Mouse (Mus musculus) natural killer cell, adult 2 months (primary cell): ENCODE data around the gene Olfr524.
A peak's percentile ranks its signal among the peaks of the same experiment; 100 is the strongest.

ENCODE experiments used
- DNase-seq, 2 experiments: peaks; one replicate each; pipeline ENCODE4 v3.0.0; 2022; ENCODE audit warnings: low spot score in 2 of 2

Olfr524 gene

GRCm38 (mm10) chr7:140205864-140206263, at the start of gene Olfr524:
Olfr524 (minus strand) TSS chr7:140205964.
- no peak for DNase-seq

- no peak for DNase-seq
Measured at GRCm38 (mm10) chr7:140253780-140254299, 48.1 kb upstream of the Olfr524 start.

DNA sequence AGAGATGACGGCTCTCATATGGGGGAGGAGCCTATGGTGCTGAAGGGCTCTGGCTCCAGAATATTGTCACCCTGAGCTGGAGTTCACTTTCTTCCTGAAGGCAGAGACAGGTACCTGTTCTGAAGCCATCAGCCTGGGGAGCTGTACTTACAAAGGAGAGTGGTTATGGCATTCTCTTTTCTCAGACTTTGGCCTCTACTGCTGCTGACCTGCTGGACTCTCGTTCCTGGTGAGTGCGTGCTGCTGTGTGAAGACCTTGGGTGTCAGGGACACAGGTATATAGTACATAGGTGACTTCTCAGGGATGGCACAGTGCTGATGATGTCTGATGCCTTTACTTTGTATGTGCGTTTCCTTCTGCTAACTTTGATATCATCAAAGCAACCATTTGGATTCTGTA, 41.5 kb upstream of the Olfr524 start, which contains the start of gene 5830411N06Rik:
TSS of gene 5830411N06Rik (plus strand) at position 69 of the 400 bp plus-strand sequence.
- DNase-seq = no peak

GRCm38 (mm10) chr7:140233696-140234095, 27.9 kb upstream of the Olfr524 start:
- DNase-seq = no peak

DNA sequence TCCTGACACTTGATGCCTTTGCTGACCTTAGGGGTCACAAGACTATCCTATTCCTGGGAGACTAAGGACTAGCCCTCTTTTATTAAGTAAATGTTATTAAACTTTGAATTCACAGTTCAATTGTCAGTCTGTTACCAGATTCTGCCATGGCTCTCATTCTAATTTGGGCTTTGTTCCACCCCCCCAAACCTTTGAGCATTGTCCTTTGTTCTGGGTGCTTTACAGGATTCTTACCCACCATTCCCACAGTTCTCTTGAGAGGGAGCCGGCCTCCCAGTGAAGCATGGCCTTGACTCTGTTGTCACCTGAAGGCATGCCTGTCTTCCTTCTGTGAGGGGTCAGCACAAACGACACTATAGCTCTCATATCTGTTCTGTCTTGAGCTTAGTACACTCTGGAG, 25.3 kb upstream of the Olfr524 start:
- DNase-seq = no peak

GRCm38 (mm10) chr7:140228476-140228875, 22.7 kb upstream of the Olfr524 start:
- no peak for DNase-seq

DNA sequence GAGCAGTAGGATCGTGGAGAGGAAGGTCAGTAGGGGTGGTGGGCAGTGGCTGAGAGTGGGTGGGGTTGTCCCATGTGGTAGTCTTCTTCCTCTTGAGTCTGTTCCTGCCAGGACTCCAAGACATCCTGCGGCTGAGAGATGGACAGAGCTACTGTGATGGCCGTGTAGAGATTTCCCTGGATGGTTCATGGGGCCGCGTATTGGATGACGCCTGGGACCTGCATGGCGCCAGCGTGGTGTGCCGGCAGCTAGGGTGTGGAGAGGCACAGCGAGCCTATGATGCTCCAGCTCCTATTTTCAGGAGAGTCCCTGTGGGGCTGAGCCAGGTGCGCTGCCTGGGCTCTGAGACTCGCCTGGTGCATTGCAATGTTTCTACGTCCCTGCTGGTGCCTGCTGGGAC, 18.4 kb upstream of the Olfr524 start:
- DNase-seq = no peak

GRCm38 (mm10) chr7:140220375-140220774, 14.6 kb upstream of the Olfr524 start:
- no peak for DNase-seq

DNA sequence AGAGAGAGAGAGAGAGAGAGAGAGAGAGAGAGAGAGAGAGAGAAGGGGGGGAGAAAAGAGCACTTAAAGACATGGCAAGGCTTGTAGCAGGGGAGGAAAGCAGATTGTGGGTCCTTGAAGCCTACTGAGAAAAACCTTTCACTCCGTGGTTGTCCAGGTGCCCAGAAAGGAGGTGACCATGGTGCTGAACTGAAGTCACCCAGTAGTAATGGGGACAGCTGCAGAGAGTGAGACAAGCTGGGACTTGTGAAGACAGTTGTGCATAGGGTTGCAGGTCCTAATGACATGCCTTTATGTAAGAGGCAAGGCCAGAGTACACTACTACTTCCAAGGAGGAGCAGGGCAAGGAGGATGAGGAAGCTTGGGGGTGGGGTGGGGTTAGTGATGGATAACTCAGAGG, 13.5 kb upstream of the Olfr524 start:
- no peak for DNase-seq

- no peak for DNase-seq
Measured at GRCm38 (mm10) chr7:140217967-140218366, 12.2 kb upstream of the Olfr524 start, which contains the start of gene Cd163l1. Cd163l1 (plus strand) TSS chr7:140218267.

GRCm38 (mm10) chr7:140213841-140214240, 8.1 kb upstream of the Olfr524 start:
- DNase-seq = peak; percentile 7 to 19

DNA sequence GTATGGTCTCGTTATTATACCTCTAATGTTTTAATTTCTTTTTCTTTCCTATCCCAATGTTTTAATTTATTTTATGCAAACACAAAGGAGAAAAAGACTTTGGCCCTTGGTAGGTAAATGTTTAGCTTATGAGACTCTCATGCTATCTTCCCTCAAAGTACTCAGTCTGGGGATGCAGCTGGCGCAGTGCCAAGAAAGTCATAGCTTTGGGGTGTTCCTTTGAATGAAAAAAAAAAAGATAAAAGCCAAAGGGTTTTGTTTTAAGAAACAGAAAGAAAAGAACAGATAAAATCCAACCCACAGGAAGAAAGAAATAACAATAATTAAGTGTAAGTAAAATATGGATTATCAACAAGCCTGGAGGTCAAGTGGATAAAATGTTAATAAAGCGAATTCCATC, 2.9 kb upstream of the Olfr524 start:
- no peak for DNase-seq

DNA sequence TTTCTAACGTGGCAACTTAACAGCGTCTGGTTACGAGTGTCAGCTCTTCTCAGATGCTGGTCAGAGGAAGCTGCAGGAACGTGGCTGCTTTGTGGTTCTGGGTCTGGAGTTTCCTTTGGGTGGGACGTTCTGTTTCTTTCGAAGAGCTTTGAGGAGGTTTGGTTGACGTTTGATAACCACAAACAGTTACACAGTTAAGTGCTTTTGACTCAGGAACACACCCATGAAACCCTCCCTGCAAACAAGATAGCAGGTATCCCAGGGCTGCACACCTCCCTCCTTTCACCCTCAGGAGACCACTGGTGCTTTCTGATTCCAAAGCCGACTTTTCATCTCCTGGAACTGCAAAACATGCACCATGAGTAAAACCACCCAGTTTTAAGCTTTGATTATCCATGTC, 2.4 kb upstream of the Olfr524 start:
- peak; percentile 44 to 59 for DNase-seq

DNA sequence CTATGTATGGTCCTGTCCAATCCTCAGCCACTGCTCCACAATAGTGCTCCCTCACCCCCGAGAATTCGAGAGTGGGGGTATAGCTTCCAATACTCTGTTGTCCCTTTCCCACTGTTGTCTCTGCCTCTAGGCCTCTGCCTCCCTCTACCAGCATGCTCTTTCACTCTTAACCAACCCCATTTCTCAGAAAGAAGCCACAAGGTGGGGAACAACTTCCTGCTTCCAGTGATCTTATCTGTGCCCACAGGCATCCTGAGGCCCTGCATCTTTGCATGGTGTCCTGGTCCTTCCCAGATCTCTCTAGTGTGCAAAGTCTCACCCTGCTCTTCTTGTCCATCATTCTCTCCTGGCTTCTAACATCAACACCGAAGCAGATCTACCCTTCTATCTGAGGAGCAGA, 1.1 kb upstream of the Olfr524 start:
- no peak for DNase-seq

GRCm38 (mm10) chr7:140201090-140201489, 4.7 kb downstream of the Olfr524 start:
- DNase-seq = no peak

DNA sequence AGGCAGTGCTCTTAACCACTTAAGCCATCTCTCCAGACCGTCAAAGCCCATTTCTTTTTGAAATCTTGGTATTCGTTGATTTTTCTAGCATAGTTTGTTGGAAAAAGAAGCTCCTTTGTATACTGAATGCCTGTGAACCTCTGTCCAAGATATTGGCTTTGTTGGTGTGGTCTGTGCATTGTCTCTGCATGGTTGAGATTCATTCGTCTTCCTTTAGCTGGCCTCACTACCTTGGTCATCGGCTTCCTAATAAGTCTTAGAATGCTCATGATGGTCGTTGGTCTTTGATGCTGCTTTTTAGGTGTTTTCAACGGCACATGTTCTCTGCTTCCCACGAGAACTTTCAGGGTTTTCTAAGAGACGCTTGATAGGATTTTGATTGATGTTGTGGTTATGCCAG, 9.8 kb downstream of the Olfr524 start:
- no peak for DNase-seq

DNA sequence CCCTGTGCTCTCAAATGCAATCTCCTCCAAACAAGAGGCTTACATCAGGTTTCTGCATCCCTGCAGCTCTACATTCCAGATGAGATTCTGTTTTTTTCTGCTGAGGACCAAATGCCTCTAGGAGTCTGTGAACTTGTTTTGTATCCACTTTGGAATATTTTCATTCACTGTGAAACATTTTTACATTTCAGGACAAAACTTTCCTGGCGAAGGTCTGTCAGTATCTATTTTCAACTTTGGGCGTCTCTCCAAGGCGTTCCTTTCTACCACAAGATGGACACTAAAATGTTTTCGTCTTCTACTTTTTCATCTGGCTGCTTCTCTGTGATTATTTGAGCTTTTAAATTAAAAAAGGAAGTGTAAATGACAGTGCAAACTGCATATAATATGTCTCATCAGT, 11.7 kb downstream of the Olfr524 start:
- DNase-seq = no peak

GRCm38 (mm10) chr7:140192851-140193250, 12.9 kb downstream of the Olfr524 start:
- no peak for DNase-seq

- DNase-seq = no peak
Measured at GRCm38 (mm10) chr7:140192445-140192844, 13.3 kb downstream of the Olfr524 start.

DNA sequence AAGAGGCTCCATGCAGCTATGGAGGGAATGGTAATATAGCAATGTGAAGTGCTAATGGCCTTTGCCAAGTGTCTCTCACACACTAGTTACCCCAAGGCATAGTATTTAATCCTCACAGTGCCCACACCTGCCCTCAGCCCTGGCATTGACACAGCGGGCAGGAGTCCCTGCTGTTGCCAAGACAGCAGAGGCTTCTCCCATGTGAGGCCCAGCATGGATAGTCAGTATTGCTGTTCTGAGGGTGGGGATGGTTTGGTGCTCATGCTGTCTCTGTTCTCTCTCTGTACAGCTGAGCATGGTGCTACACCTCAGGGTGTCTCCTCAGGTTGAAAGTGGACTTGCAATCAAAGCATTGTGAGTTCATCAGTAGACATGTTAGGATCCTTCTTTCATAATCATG, 15.3 kb downstream of the Olfr524 start:
- DNase-seq = no peak

GRCm38 (mm10) chr7:140188391-140189328, 17.1 kb downstream of the Olfr524 start:
- no peak for DNase-seq

DNA sequence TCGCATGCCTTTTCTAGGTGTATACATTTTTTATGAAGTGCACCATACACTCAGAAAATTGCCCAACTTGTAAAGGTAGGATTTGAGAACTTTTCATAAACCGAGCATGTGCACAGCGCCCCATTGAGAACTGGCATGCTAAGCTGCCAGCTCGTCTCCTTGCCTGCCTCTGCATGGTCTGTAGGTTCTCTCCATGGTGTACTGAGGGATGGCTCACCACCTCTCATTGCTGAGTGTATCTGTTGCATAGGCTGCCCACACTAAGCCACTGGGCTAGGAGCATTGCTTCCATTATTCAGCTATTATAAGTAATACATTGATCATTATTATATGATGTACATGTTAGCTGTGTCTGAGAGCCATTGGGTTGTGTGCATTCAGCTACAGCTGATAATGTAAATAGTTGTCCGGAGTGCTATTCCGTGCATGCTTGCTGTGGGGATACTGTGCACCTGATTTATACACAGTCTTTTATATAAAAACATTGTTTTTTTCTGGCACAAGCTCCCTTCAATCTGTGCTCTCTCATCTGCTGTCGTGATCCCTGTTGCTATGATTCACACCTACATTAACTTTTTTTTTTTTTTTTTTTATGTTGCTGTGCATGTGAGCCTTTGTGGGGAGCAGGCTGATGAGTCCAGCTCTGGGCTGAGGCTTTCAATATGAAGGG, 17.9 kb downstream of the Olfr524 start:
- DNase-seq = no peak
